Mouse (Mus musculus): ENCODE results near the gene Myo18a. TPM values are rescaled to one million over a fixed set of nuclear protein-coding genes. Genes with fewer than 3 reads are reported as not detected.

The Myo18a gene
- polyA plus RNA-seq, 1 experiment from 2014 or later: 29.5 TPM

DNA sequence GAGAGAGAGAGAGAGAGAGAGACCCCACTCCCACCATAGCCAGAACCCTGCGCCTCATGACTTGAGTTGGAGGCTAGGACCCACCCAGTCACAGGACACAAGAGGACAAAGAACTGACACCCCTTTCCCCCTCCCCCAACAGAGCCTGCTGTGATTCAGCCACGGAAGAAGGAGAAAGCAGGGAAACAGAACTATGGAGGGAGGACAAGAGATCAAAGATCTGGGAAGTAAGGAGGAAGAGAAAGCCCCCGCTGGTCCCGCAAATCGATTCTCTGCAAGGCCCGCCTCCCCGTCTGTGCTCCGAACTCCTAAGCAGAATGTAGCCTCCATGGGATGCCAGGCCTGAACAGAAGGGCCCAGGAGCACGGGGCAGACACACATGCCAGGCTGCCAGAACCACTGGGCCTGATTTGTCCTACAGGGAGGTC is 143.7 kb downstream of the Myo18a start:
- no peak for DNase-seq (ENCODE audit: low spot score)
- H3K9me3 ChIP-seq (replicated peaks): no peaks in the 10 kb centered on the region
- WGBS: 22% methylated on average over 9 of the region's 9 CpGs
- peaks cover 79% of the 10 kb centered on the region for H3K27me3 ChIP-seq (ENCODE audit: low read depth, poor library complexity, severe bottlenecking)
- H3K4me3 ChIP-seq: peak overlapping the region; percentile 5; the same call in 1 of the 2 replicates
- peaks cover 27% of the 10 kb centered on the region for H3K4me1 ChIP-seq
- peak overlapping the region; percentile 59 for H3K27ac ChIP-seq
- no peaks in the 10 kb centered on the region for H3K36me3 ChIP-seq

GRCm38 (mm10) chr11:77908468-77908867 is 145.4 kb downstream of the Myo18a start:
- no peak for DNase-seq (ENCODE audit: low spot score)
- peaks cover 80% of the 10 kb centered on the region for H3K27me3 ChIP-seq (ENCODE audit: low read depth, poor library complexity, severe bottlenecking)
- H3K36me3 ChIP-seq: no peaks in the 10 kb centered on the region
- no peak overlapping the region for H3K27ac ChIP-seq
- peaks cover 24% of the 10 kb centered on the region for H3K4me1 ChIP-seq
- 78% methylated on average over 4 of the region's 4 CpGs for WGBS
- no peaks in the 10 kb centered on the region for H3K9me3 ChIP-seq (replicated peaks)
- no peak overlapping the region for H3K4me3 ChIP-seq

DNA sequence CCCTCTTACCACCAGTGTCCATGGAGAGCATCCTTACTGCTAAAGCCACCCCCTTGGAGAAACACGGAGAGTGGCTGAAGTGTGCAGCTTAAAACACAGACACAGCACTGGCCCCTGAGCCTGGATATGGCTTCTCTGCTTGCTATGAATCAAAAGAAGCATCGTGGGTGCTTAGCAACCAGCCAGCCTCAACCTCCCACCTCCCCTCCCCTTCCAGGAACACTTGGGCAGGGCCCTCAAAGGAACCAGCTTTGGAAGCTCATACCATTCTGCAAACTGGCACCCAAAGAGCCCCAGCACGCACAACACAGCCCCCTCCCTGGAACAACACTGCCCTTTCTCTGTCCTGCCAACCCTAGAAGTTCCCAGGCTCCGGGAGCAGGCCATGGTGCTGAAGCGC is 146.3 kb downstream of the Myo18a start:
- peaks cover 84% of the 10 kb centered on the region for H3K27me3 ChIP-seq (ENCODE audit: low read depth, poor library complexity, severe bottlenecking)
- no peak for DNase-seq (ENCODE audit: low spot score)
- H3K4me3 ChIP-seq: no peak overlapping the region
- WGBS: 36% methylated on average over 5 of the region's 5 CpGs
- H3K36me3 ChIP-seq: no peaks in the 10 kb centered on the region
- H3K4me1 ChIP-seq: peaks cover 29% of the 10 kb centered on the region
- no peak overlapping the region for H3K27ac ChIP-seq
- no peaks in the 10 kb centered on the region for H3K9me3 ChIP-seq (replicated peaks)

DNA sequence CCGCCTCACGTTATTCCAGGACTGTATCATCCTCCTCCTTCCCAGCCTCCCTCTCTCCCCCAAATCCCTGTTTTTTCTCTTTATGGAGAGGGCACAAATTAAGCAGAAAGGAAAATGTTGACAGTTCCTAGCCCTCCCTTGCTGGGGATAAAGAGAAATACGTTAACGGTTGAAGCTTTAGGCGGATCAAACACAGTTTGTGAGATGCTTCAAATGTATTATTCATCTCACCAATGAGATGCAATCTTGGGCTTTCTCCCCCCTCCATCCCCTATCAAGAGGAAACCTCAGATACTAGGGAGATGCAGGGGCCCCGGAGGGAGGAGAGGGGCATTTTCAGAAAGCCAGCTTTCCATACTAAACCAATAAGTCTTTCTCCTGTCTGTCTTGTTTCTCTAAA is 146.7 kb downstream of the Myo18a start:
- H3K36me3 ChIP-seq: no peaks in the 10 kb centered on the region
- H3K27me3 ChIP-seq (ENCODE audit: low read depth, poor library complexity, severe bottlenecking): peaks cover 85% of the 10 kb centered on the region
- peaks cover 33% of the 10 kb centered on the region for H3K4me1 ChIP-seq
- H3K4me3 ChIP-seq: no peak overlapping the region
- DNase-seq (ENCODE audit: low spot score): no peak
- no peak overlapping the region for H3K27ac ChIP-seq
- WGBS: 31% methylated on average over 6 of the region's 6 CpGs
- no peaks in the 10 kb centered on the region for H3K9me3 ChIP-seq (replicated peaks)

- Histone ChIP-seq H3K27me3 (ENCODE audit: low read depth, poor library complexity, severe bottlenecking) (peaks cover 77% of the 10 kb centered on the region), H3K36me3 (no peaks in the 10 kb centered on the region), H3K4me3 (no peak overlapping the region), H3K27ac (no peak overlapping the region), H3K9me3 (replicated peaks) (no peaks in the 10 kb centered on the region), H3K4me1 (peaks cover 61% of the 10 kb centered on the region)
- no peak for DNase-seq (ENCODE audit: low spot score)
- WGBS: 27% methylated on average over 6 of the region's 6 CpGs
These were observed 150.5 kb downstream of the Myo18a start for GRCm38 (mm10) chr11:77913505-77913904.

DNA sequence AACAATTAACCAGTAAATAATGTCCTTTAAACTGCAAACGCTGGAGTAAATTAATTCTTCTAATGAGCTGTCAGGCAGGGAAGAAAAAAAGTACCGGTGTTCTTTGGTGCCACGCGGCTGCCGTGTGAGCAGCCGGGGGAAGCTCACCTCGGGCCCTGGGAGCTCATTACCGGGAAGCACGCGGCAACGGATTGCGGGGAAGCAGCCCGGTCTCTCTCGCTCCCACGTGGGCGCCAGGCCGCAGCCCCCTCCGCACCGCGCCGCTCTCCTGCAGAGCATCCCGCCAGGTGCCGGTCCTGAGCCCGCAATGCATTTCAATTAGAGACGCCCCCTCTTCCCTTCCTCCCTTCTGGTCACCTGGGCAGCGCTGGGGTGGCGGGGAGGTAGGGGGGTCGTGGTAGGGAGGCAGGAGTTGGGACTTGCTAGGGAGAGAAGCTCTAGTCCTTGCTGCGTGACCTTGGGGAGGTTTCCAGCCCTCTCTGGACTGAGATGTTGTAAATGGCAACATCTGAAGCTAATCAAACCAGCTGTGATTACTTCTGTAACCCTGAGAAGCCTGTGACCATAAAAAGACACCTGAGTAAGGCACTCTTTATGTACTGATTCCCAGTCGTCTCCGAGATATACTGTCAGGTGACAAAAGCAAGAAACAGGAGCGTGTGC is 151.7 kb downstream of the Myo18a start:
- peaks cover 76% of the 10 kb centered on the region for H3K27me3 ChIP-seq (ENCODE audit: low read depth, poor library complexity, severe bottlenecking)
- DNase-seq (ENCODE audit: low spot score): peak; percentile 53
- peak overlapping the region; percentile 32; the same call in 1 of the 2 replicates for H3K27ac ChIP-seq
- WGBS: 2% methylated on average over 32 of the region's 32 CpGs
- no peaks in the 10 kb centered on the region for H3K9me3 ChIP-seq (replicated peaks)
- peaks cover 56% of the 10 kb centered on the region for H3K4me1 ChIP-seq
- peak overlapping the region; percentile 38 for H3K4me3 ChIP-seq
- no peaks in the 10 kb centered on the region for H3K36me3 ChIP-seq

Other genes starting within 250 kb of the Myo18a start
- gene Abhd15, start 248.1 kb upstream of the Myo18a start, polyA plus RNA-seq (2016; fragmentation: Nextera tagmentation; extraction: Ambion mirVana): 1.4 and 2.0 TPM in 2 replicates
- 33.4 and 38.7 TPM in 2 replicates for gene Trp53i13, start 247.3 kb upstream of the Myo18a start, polyA plus RNA-seq (2016; fragmentation: Nextera tagmentation; extraction: Ambion mirVana)
- 0.14 TPM in 1 of 2 replicates, not detected in the other for gene Gm10392, start 244.0 kb upstream of the Myo18a start, polyA plus RNA-seq (2016; fragmentation: Nextera tagmentation; extraction: Ambion mirVana)
- 8.4 and 9.9 TPM in 2 replicates for gene Taok1, start 155.4 kb upstream of the Myo18a start, polyA plus RNA-seq (2016; fragmentation: Nextera tagmentation; extraction: Ambion mirVana)
- 3.7 and 4.0 TPM in 2 replicates for gene Nufip2, start 77.1 kb upstream of the Myo18a start, polyA plus RNA-seq (2016; fragmentation: Nextera tagmentation; extraction: Ambion mirVana)
- gene Cryba1, start 38.0 kb upstream of the Myo18a start, polyA plus RNA-seq (2016; fragmentation: Nextera tagmentation; extraction: Ambion mirVana): not detected in 2 replicates
- gene Gm10277, start 24.5 kb downstream of the Myo18a start, polyA plus RNA-seq (2016; fragmentation: Nextera tagmentation; extraction: Ambion mirVana): 1.1 and 1.4 TPM in 2 replicates
- gene Pipox, start 130.8 kb downstream of the Myo18a start, polyA plus RNA-seq (2016; fragmentation: Nextera tagmentation; extraction: Ambion mirVana): 0.34 and 0.48 TPM in 2 replicates
- gene Sez6, start 167.6 kb downstream of the Myo18a start, polyA plus RNA-seq (2016; fragmentation: Nextera tagmentation; extraction: Ambion mirVana): 0.11 and 0.14 TPM in 2 replicates
- 21.0 and 23.1 TPM in 2 replicates for gene Phf12, start 219.5 kb downstream of the Myo18a start, polyA plus RNA-seq (2016; fragmentation: Nextera tagmentation; extraction: Ambion mirVana)

Data from limb, embryonic 10.5 days (tissue).